Mouse (Mus musculus): ENCODE measurements at regions not wholly inside any gene's neighbourhood (a gene's known extent, or its start where the extent isn't known, plus 50 kb on each side); places are given as distances from the start of the nearest gene placed in this dataset.

DNA sequence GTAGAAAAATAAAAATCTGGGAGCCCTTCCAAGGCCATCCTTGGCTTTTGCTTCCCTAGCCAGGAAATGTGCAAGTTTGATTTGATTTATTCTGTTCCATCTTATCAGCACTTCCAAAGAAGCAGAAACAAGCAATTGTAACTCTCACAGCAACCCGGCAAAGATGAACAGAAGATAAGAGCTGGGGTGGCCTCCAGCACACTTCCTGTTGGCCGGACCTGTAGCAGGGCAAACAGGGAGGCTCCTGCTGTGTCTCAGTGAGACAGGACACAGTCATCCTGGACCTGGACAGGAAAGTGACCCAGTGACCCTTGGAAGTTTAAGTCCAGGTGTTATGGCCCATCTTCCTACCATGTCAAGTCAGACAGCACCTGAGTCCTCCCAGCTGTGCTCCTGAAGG, 58.6 kb upstream of the Cldn5 start:
- TF ChIP-seq CTCF (IDR thresholded peaks at IDR 0.05; ENCODE audit: insufficient read depth, low read length) (no peak), POLR2A (IDR thresholded peaks at IDR 0.05; ENCODE audit: borderline replicate concordance, extremely low read depth, low read depth, low read length) (no peak)

Data from lung, adult 2 months (tissue).